Mouse (Mus musculus) liver, embryonic 13.5 days (tissue): ENCODE measurements around the gene Arhgap21. TPM values are rescaled to one million over a fixed set of nuclear protein-coding genes. Genes with fewer than 3 reads are reported as not detected.

ENCODE experiments used
- ATAC-seq: fragments of 200-750 bp; cut with Nextera tagmentation; 2 replicates; pipeline ENCODE4 v1.8.0; 2017; ENCODE audit warnings: low read depth, mild to moderate bottlenecking, moderate number of reproducible peaks, moderate library complexity
- DNase-seq: peaks from one replicate; pipeline ENCODE4 v3.0.0; 2022
- H3K27ac ChIP-seq: fragments of 300-500 bp; sonication (generic); 2 replicates; pipeline ENCODE4 v1.5.1; 2015; ENCODE audit warnings: moderate library complexity, mild to moderate bottlenecking, inconsistent platforms
- H3K27me3 ChIP-seq: fragments of 300-500 bp; sonication (generic); 2 replicates; pipeline ENCODE4 v1.6.1; 2015; ENCODE audit warnings: mild to moderate bottlenecking, inconsistent platforms
- H3K36me3 ChIP-seq: fragments of 300-500 bp; sonication (generic); 2 replicates; pipeline ENCODE4 v1.6.1; 2015; ENCODE audit warnings: mild to moderate bottlenecking, inconsistent platforms
- H3K4me1 ChIP-seq: fragments of 300-500 bp; sonication (generic); replicated peaks from 2 replicates; pipeline ENCODE4 v1.6.1; 2015; ENCODE audit warnings: inconsistent platforms
- H3K4me2 ChIP-seq: fragments of 300-500 bp; sonication (generic); 2 replicates; pipeline ENCODE4 v1.6.1; 2015; ENCODE audit warnings: inconsistent platforms, mild to moderate bottlenecking, moderate library complexity
- H3K4me3 ChIP-seq: fragments of 300-500 bp; sonication (generic); replicated peaks from 2 replicates; pipeline ENCODE4 v1.5.1; 2015; ENCODE audit warnings: mild to moderate bottlenecking, inconsistent platforms
- H3K9ac ChIP-seq: fragments of 300-500 bp; sonication (generic); 2 replicates; pipeline ENCODE4 v1.6.1; 2015; ENCODE audit warnings: mild to moderate bottlenecking, inconsistent platforms
- H3K9me3 ChIP-seq: fragments of 300-500 bp; sonication (generic); replicated peaks from 2 replicates; pipeline ENCODE4 v1.6.1; 2016; ENCODE audit warnings: inconsistent platforms
- WGBS: fragments of 180-500 bp; shearing (Covaris S2); methylation state at CpG from one replicate; pipeline ENCODE4 v1.1.7; 2015; ENCODE audit not compliant: insufficient replicate concordance; 5-methylcytosine and 5-hydroxymethylcytosine counted together
- polyA plus RNA-seq: library from polyadenylated mRNA; unstranded; fragments of >200 nt; fragmentation: Nextera tagmentation; extraction: Ambion mirVana; gene quantifications from 2 replicates; pipeline ENCODE4 v1.2.1, GENCODE M21; 2015

Gene Arhgap21
- polyA plus RNA-seq, 1 experiment from 2014 or later: 6.9 TPM

- no peak overlapping the region for H3K27ac ChIP-seq
- H3K36me3 ChIP-seq: peaks cover 23% of the 10 kb centered on the region
- H3K4me1 ChIP-seq: no peaks in the 10 kb centered on the region
- H3K9ac ChIP-seq: no peak overlapping the region
- no peak overlapping the region for H3K4me3 ChIP-seq
- no peak for ATAC-seq
- H3K9me3 ChIP-seq: no peaks in the 10 kb centered on the region
- no peak overlapping the region for H3K4me2 ChIP-seq
- no peaks in the 10 kb centered on the region for H3K27me3 ChIP-seq
- 74% methylated on average over 3 of the region's 3 CpGs for WGBS
- DNase-seq: no peak
Observed at GRCm38 (mm10) chr2:20888751-20889150, 79.9 kb downstream of the Arhgap21 start.

- H3K36me3 ChIP-seq: peaks cover 48% of the 10 kb centered on the region
Observed at GRCm38 (mm10) chr2:20883288-20883687, 85.4 kb downstream of the Arhgap21 start.

GRCm38 (mm10) chr2:20879877-20880605 lies 88.6 kb downstream of the Arhgap21 start:
- peaks cover 10% of the 10 kb centered on the region; the same call in 1 of the 2 replicates for H3K4me1 ChIP-seq
- no peak for DNase-seq
- no peak overlapping the region for H3K4me2 ChIP-seq
- no peaks in the 10 kb centered on the region for H3K27me3 ChIP-seq
- ATAC-seq: no peak
- H3K36me3 ChIP-seq: peaks cover 42% of the 10 kb centered on the region
- no peak overlapping the region for H3K4me3 ChIP-seq
- H3K9ac ChIP-seq: no peak overlapping the region
- H3K9me3 ChIP-seq: no peaks in the 10 kb centered on the region
- no peak overlapping the region for H3K27ac ChIP-seq
- WGBS: 84% methylated on average over 16 of the region's 16 CpGs

More at GRCm38 (mm10) chr2:20883288-20883687, 85.4 kb downstream of the Arhgap21 start:
- no peak for ATAC-seq
- Histone ChIP-seq H3K27me3 (no peaks in the 10 kb centered on the region), H3K4me3 (no peak overlapping the region), H3K4me2 (no peak overlapping the region), H3K4me1 (peaks cover 9% of the 10 kb centered on the region; the same call in 1 of the 2 replicates), H3K27ac (no peak overlapping the region), H3K9ac (no peak overlapping the region), H3K9me3 (no peaks in the 10 kb centered on the region)
- DNase-seq: no peak
- 86% methylated on average over 8 of the region's 8 CpGs for WGBS

DNA sequence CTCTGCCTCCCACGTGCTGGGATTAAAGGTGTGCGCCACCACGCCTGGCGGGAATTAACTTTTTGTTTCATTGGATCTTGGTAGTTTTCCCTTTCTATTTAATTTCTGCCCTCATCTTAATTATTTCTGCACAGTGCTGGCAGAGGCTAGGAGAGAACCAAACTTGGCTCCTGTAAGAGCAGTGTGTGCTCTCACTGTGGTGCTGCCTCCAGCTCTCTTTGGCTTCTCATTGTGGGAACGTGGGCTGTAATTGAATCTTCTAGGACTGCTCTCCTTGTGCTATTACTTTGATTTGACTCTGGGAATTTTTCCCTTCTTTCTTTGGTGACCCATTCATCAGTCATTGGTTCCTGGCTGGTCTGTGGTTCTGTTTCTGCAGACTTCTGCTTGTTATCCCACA lies 94.1 kb downstream of the Arhgap21 start:
- no peaks in the 10 kb centered on the region for H3K27me3 ChIP-seq
- 91% methylated on average over 5 of the region's 5 CpGs for WGBS
- H3K4me3 ChIP-seq: no peak overlapping the region
- no peak for ATAC-seq
- no peak overlapping the region for H3K27ac ChIP-seq
- H3K4me1 ChIP-seq: peaks cover 11% of the 10 kb centered on the region; the same call in 1 of the 2 replicates
- H3K9ac ChIP-seq: no peak overlapping the region
- H3K36me3 ChIP-seq: peaks cover 31% of the 10 kb centered on the region
- no peak overlapping the region for H3K4me2 ChIP-seq
- DNase-seq: no peak
- no peaks in the 10 kb centered on the region for H3K9me3 ChIP-seq

DNA sequence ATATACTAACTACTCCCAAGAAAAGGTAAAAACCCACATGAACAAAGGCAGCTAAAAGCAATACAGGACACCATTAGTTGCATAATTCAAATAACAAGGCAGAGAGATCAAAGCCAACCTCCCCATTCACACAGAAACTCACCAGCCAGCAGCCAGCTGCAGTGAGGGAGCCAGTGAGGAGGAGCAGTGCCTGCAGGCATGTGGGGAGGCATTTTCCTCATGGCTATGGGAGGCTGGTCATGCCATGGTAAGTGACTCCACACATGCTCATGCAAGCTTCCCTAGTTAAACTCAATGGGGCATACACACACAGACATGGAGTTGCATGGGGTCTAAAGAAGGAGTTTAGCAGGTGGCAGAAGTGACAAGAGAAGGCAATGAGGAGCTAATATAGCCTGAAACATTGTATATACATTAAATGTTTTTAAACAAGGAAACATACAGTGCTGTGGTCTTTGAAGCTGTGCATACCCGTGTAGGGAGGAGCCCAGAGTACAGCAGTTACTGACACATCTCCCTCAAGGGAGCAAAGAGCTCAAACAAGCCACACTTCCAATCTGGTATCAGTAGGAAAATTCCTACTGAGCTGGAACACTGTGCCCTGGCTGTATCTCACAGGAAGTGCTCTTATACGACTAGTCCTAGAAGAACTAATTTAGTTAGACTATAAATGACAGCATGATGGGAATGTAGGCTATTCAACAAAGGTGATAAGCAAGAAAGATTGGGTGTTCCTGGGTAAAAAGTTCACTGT lies 99.3 kb downstream of the Arhgap21 start:
- peaks cover 36% of the 10 kb centered on the region for H3K36me3 ChIP-seq
- no peak overlapping the region for H3K27ac ChIP-seq
- 53% methylated on average over 2 of the region's 2 CpGs for WGBS
- H3K9ac ChIP-seq: no peak overlapping the region
- ATAC-seq: no peak
- H3K9me3 ChIP-seq: no peaks in the 10 kb centered on the region
- no peak for DNase-seq
- peaks cover 4% of the 10 kb centered on the region; the same call in 1 of the 2 replicates for H3K4me1 ChIP-seq
- no peak overlapping the region for H3K4me3 ChIP-seq
- H3K4me2 ChIP-seq: no peak overlapping the region
- H3K27me3 ChIP-seq: no peaks in the 10 kb centered on the region

DNA sequence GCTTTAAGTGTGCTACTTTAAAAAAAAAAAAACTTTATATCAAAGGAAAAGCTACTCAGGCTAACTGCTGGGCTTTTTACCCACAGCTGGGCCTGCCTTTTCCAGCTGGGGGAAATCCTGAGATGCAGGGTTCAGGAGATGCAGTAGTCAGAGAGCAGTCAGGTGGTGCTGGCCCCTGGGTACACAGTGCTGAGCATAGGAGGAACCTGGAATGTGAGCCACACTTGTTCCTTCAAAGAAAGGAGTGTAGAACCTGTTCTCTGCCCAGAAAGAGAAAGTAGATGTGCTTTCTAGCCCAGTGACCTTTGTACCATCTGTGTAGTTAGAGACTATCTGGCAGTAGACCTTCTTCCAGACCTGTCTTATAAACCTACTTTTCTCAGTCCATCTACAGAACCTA lies 100.6 kb downstream of the Arhgap21 start:
- ATAC-seq (no peak), DNase-seq (no peak)
- H3K36me3 ChIP-seq: peaks cover 44% of the 10 kb centered on the region
- H3K4me2 ChIP-seq: no peak overlapping the region
- no peak overlapping the region for H3K9ac ChIP-seq
- H3K27ac ChIP-seq: no peak overlapping the region
- H3K27me3 ChIP-seq: no peaks in the 10 kb centered on the region
- no peak overlapping the region for H3K4me3 ChIP-seq
- peaks cover 4% of the 10 kb centered on the region; the same call in 1 of the 2 replicates for H3K4me1 ChIP-seq
- H3K9me3 ChIP-seq: no peaks in the 10 kb centered on the region

GRCm38 (mm10) chr2:20865795-20866194 lies 102.9 kb downstream of the Arhgap21 start:
- no peak for DNase-seq
- Histone ChIP-seq H3K4me1 (peaks cover 4% of the 10 kb centered on the region; the same call in 1 of the 2 replicates), H3K27ac (no peak overlapping the region), H3K9me3 (no peaks in the 10 kb centered on the region), H3K4me2 (no peak overlapping the region), H3K4me3 (no peak overlapping the region), H3K9ac (no peak overlapping the region), H3K36me3 (peaks cover 60% of the 10 kb centered on the region), H3K27me3 (no peaks in the 10 kb centered on the region)
- WGBS: 78% methylated on average over 3 of the region's 3 CpGs
- no peak for ATAC-seq

DNA sequence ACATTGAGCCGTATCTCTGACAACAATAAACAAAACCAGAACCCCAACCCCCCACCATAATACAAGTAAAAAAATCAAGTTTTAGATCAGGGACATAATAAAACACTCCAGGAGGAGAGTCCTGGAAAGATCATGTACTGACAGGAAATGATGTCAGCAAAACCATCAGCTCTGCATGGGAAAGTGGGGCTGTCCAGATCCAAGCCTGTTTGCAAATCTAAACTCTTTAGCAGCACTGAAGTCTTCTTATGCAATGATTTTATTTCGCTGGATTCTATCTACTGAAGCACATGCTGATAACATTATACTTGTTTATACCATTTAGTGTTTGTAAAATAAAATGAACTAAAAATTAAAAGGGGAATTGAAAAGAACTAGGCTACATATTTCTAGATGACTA lies 104.1 kb downstream of the Arhgap21 start:
- H3K27me3 ChIP-seq: no peaks in the 10 kb centered on the region
- no peaks in the 10 kb centered on the region for H3K9me3 ChIP-seq
- ATAC-seq (no peak), DNase-seq (no peak)
- peaks cover 70% of the 10 kb centered on the region for H3K36me3 ChIP-seq
- 89% methylated on average over 2 of the region's 2 CpGs for WGBS
- no peak overlapping the region for H3K27ac ChIP-seq
- H3K4me3 ChIP-seq: no peak overlapping the region
- H3K4me2 ChIP-seq: no peak overlapping the region
- peaks cover 3% of the 10 kb centered on the region; the same call in 1 of the 2 replicates for H3K4me1 ChIP-seq
- H3K9ac ChIP-seq: no peak overlapping the region

GRCm38 (mm10) chr2:20860756-20861155 lies 107.9 kb downstream of the Arhgap21 start:
- Histone ChIP-seq H3K36me3 (peaks cover 86% of the 10 kb centered on the region), H3K9ac (no peak overlapping the region)
- WGBS: 84% methylated on average over 5 of the region's 5 CpGs

DNA sequence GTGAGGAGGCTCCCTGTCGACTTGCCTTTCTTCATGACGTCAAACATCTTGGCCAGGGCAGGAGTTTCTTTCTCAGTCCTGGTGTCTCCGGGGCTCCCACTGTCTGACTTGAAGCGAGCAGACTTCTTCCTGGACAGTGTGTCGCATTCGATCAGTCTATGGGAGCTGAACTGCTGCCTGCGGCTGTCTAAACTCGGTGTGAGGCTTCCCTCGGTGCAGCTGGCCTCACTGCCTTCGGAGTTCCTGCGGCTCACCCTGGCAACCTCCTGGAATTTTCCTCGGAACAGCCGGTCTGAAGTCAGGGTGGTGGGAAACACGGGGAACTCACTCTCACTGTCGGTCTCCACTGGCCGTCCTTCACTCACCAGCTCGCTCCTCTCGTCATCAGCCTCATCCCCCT lies 119.3 kb downstream of the Arhgap21 start:
- Histone ChIP-seq H3K9me3 (no peaks in the 10 kb centered on the region), H3K27ac (no peak overlapping the region), H3K27me3 (no peaks in the 10 kb centered on the region), H3K9ac (no peak overlapping the region), H3K36me3 (peaks cover 72% of the 10 kb centered on the region), H3K4me3 (no peak overlapping the region), H3K4me2 (no peak overlapping the region), H3K4me1 (no peaks in the 10 kb centered on the region)
- no peak for ATAC-seq
- DNase-seq: no peak
- 89% methylated on average over 18 of the region's 18 CpGs for WGBS

More at GRCm38 (mm10) chr2:20860756-20861155, 107.9 kb downstream of the Arhgap21 start:
- ATAC-seq (no peak), DNase-seq (no peak)
- no peak overlapping the region for H3K4me2 ChIP-seq
- H3K27ac ChIP-seq: no peak overlapping the region
- H3K4me3 ChIP-seq: no peak overlapping the region
- H3K9me3 ChIP-seq: no peaks in the 10 kb centered on the region
- H3K4me1 ChIP-seq: no peaks in the 10 kb centered on the region
- H3K27me3 ChIP-seq: no peaks in the 10 kb centered on the region

DNA sequence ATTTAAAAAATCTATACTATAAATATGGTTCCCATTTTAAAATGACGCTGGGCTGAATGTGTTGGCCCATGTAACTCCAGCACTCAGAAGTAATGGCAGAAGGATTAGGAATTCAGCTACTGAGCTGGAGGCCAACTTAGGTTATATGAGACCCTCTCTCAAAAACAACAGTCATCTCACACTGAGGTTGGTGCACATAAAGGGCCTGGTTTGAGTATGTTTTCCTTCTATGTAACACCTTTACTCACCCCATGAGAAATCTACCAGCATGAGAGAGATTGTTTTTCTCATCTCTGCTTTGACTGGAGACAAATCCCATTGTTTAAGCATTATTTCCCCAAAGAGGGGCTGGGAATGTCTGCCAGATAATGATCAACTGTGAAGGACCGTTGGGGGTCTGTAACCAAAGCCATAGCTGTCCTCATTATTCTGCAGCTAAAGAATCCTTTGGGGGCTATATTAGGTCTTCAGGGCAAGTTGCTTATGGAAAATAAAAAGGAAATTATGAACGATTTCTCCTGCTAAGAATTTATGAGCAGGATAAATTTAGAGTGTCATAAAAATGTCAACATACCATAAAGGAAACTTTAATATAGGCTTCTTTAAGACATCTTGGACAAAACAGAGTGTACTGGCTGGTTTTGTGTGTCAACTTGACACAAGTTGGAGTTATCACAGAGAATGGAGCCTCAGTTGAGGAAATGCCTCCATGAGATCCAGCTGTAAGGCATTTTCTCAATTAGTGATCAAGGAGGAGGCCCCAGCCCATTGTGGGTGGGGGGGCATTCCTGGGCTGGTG lies 136.9 kb downstream of the Arhgap21 start:
- no peaks in the 10 kb centered on the region for H3K36me3 ChIP-seq
- H3K9ac ChIP-seq: no peak overlapping the region
- 64% methylated on average over 3 of the region's 3 CpGs for WGBS
- no peak overlapping the region for H3K27ac ChIP-seq
- no peaks in the 10 kb centered on the region for H3K4me1 ChIP-seq
- ATAC-seq: no peak
- no peaks in the 10 kb centered on the region for H3K9me3 ChIP-seq
- no peak overlapping the region for H3K4me3 ChIP-seq
- no peaks in the 10 kb centered on the region for H3K27me3 ChIP-seq
- no peak for DNase-seq
- no peak overlapping the region for H3K4me2 ChIP-seq
